Mouse (Mus musculus): Measurements from ENCODE around the gene Chst11.

Chst11 gene

GRCm38 (mm10) chr10:83224999-83225398, 239.7 kb downstream of the Chst11 start:
- DNase-seq, result peak; percentile 41 to 67

GRCm38 (mm10) chr10:83228626-83229025, 243.3 kb downstream of the Chst11 start:
- DNase-seq, result no peak

GRCm38 (mm10) chr10:83233967-83234366, 248.7 kb downstream of the Chst11 start:
- no peak for DNase-seq

GRCm38 (mm10) chr10:83234391-83234790, 249.1 kb downstream of the Chst11 start:
- peak; percentile 30 to 45 for DNase-seq

- DNase-seq, result no peak
Observed at GRCm38 (mm10) chr10:83242106-83242686, 256.9 kb downstream of the Chst11 start.

- no peak for DNase-seq
Observed at GRCm38 (mm10) chr10:83244131-83244530, 258.8 kb downstream of the Chst11 start.
